Mouse (Mus musculus): ENCODE measurements around the gene Hapln2. TPM values are rescaled to one million over a fixed set of nuclear protein-coding genes. Genes with fewer than 3 reads are reported as not detected.

Hapln2 gene
- not detected in 2 replicates for polyA plus RNA-seq (2014; fragmentation: Nextera tagmentation; extraction: Ambion mirVana)

DNA sequence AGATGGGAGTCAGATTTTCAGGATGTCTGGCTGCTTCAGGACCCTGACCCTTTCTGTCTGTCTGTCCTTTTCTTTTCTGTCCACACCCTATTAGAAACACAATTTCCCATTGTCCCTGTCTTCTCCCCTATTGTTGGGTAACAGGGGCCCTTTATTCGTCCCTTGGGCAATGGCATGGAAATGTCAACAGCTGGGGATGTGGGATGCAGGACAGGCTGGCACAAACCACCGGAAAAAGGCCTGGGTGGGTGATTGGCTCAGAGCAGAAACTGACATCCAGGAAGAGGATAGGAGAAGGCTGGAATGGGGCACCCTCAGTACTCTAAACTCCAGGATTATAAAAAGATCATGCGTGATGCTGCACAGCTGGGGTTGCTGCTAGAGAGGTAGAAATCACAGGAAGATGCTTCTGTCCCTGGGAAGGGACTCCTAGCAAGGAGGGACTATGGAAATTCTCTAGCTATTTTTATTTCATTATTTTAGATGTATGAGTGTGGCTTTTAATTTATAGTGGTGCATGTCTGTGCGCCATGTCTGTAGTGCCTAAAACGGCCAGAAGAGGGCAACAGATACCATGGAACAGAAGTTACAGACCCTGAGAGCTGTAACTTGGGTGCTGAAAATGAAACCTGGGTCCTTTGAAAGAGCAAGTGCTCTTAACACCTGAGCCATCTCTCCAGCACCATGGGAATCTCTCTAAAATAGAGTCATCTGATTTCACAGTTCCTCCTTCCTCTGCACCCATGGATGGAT is at the start of gene Hapln2:
Gene Hapln2, minus strand, starts transcription at position 150 of the 753 bp plus-strand sequence.
- Histone ChIP-seq H3K9me3 (ENCODE audit: control insufficient read depth, low read length) (peaks cover 6% of the 10 kb centered on the region), H3K27me3 (ENCODE audit: control insufficient read depth, insufficient read depth, low read length) (peaks cover 43% of the 10 kb centered on the region)

GRCm38 (mm10) chr3:88074766-88075165 is 47.4 kb upstream of the Hapln2 start:
- ATAC-seq (ENCODE audit: low FRiP score, low TSS enrichment) = no peak
- WGBS = 75% methylated on average over 8 of the region's 8 CpGs
- no peaks in the 10 kb centered on the region for H3K27me3 ChIP-seq (ENCODE audit: control insufficient read depth, insufficient read depth, low read length)

More for the DNA sequence above, at the start of gene Hapln2:
- Histone ChIP-seq H3K4me2 (replicated peaks; ENCODE audit: low read depth, low read length) (no peak within 1 kb of the TSS), H3K4me1 (ENCODE audit: control insufficient read depth, insufficient read depth, low read length) (peaks cover 13% of the 10 kb centered on the region), H3K4me3 (ENCODE audit: low read length) (no peak within 1 kb of the TSS), H3K27ac (ENCODE audit: low read depth, low read length) (no peak within 1 kb of the TSS), H3K9ac (ENCODE audit: low read depth, low read length) (no peak within 1 kb of the TSS), H3K36me3 (ENCODE audit: control insufficient read depth, insufficient read depth, low read length) (no peaks in the 10 kb centered on the region)
- WGBS = 58% methylated on average over 5 of the region's 5 CpGs
- ATAC-seq (ENCODE audit: low FRiP score, low TSS enrichment) = no peak

GRCm38 (mm10) chr3:88074351-88074750 is 47.0 kb upstream of the Hapln2 start:
- no peak for ATAC-seq (ENCODE audit: low FRiP score, low TSS enrichment)
- H3K9me3 ChIP-seq (ENCODE audit: control insufficient read depth, low read length) = no peaks in the 10 kb centered on the region
- no peak overlapping the region for H3K4me2 ChIP-seq (replicated peaks; ENCODE audit: low read depth, low read length)
- no peaks in the 10 kb centered on the region for H3K4me1 ChIP-seq (ENCODE audit: control insufficient read depth, insufficient read depth, low read length)
- H3K27me3 ChIP-seq (ENCODE audit: control insufficient read depth, insufficient read depth, low read length) = no peaks in the 10 kb centered on the region
- H3K4me3 ChIP-seq (ENCODE audit: low read length) = no peak overlapping the region
- H3K36me3 ChIP-seq (ENCODE audit: control insufficient read depth, insufficient read depth, low read length) = no peaks in the 10 kb centered on the region
- no peak overlapping the region for H3K27ac ChIP-seq (ENCODE audit: low read depth, low read length)
- WGBS = 62% methylated on average over 2 of the region's 2 CpGs
- no peak overlapping the region for H3K9ac ChIP-seq (ENCODE audit: low read depth, low read length)

More at GRCm38 (mm10) chr3:88074766-88075165, 47.4 kb upstream of the Hapln2 start:
- Histone ChIP-seq H3K36me3 (ENCODE audit: control insufficient read depth, insufficient read depth, low read length) (no peaks in the 10 kb centered on the region), H3K27ac (ENCODE audit: low read depth, low read length) (no peak overlapping the region), H3K4me3 (ENCODE audit: low read length) (no peak overlapping the region), H3K4me1 (ENCODE audit: control insufficient read depth, insufficient read depth, low read length) (no peaks in the 10 kb centered on the region), H3K9me3 (ENCODE audit: control insufficient read depth, low read length) (no peaks in the 10 kb centered on the region), H3K9ac (ENCODE audit: low read depth, low read length) (no peak overlapping the region), H3K4me2 (replicated peaks; ENCODE audit: low read depth, low read length) (no peak overlapping the region)

- 59% methylated on average over 2 of the region's 2 CpGs for WGBS
- no peaks in the 10 kb centered on the region for H3K9me3 ChIP-seq (ENCODE audit: control insufficient read depth, low read length)
- no peaks in the 10 kb centered on the region for H3K4me1 ChIP-seq (ENCODE audit: control insufficient read depth, insufficient read depth, low read length)
- no peak overlapping the region for H3K4me2 ChIP-seq (replicated peaks; ENCODE audit: low read depth, low read length)
- H3K36me3 ChIP-seq (ENCODE audit: control insufficient read depth, insufficient read depth, low read length) = no peaks in the 10 kb centered on the region
- H3K9ac ChIP-seq (ENCODE audit: low read depth, low read length) = no peak overlapping the region
- H3K4me3 ChIP-seq (ENCODE audit: low read length) = no peak overlapping the region
- no peak overlapping the region for H3K27ac ChIP-seq (ENCODE audit: low read depth, low read length)
- ATAC-seq (ENCODE audit: low FRiP score, low TSS enrichment) = no peak
- H3K27me3 ChIP-seq (ENCODE audit: control insufficient read depth, insufficient read depth, low read length) = no peaks in the 10 kb centered on the region
Observed at GRCm38 (mm10) chr3:88073631-88074030, 46.2 kb upstream of the Hapln2 start.

DNA sequence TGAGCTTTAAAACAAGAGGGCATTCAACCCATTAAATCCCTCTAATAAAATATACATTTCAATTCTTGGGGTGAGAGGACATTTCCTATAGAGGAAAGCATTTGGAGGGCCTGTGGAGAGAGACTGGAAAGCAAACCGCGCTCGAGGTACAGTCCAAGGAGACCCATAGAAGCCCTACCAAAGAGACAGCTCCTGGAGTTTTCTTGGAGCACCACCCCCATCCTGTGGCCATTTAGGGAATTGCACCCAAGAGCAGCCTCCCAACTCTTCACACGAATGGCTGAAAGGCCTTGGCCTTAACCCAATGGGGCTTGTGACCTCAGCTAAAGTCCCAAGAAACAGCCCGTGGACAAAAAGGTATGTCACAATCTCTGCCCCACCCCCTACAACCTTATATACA is 44.4 kb upstream of the Hapln2 start:
- peak; percentile 65; the same call in 1 of the 2 replicates for ATAC-seq (ENCODE audit: low FRiP score, low TSS enrichment)
- H3K9me3 ChIP-seq (ENCODE audit: control insufficient read depth, low read length) = no peaks in the 10 kb centered on the region
- no peaks in the 10 kb centered on the region for H3K4me1 ChIP-seq (ENCODE audit: control insufficient read depth, insufficient read depth, low read length)
- H3K4me2 ChIP-seq (replicated peaks; ENCODE audit: low read depth, low read length) = no peak overlapping the region
- H3K4me3 ChIP-seq (ENCODE audit: low read length) = no peak overlapping the region
- no peaks in the 10 kb centered on the region for H3K27me3 ChIP-seq (ENCODE audit: control insufficient read depth, insufficient read depth, low read length)
- 3% methylated on average over 5 of the region's 5 CpGs for WGBS
- H3K27ac ChIP-seq (ENCODE audit: low read depth, low read length) = no peak overlapping the region
- H3K36me3 ChIP-seq (ENCODE audit: control insufficient read depth, insufficient read depth, low read length) = no peaks in the 10 kb centered on the region
- no peak overlapping the region for H3K9ac ChIP-seq (ENCODE audit: low read depth, low read length)

GRCm38 (mm10) chr3:88068386-88068785 is 41.0 kb upstream of the Hapln2 start:
- H3K9me3 ChIP-seq (ENCODE audit: control insufficient read depth, low read length) = peaks cover 3% of the 10 kb centered on the region; the same call in 1 of the 2 replicates

DNA sequence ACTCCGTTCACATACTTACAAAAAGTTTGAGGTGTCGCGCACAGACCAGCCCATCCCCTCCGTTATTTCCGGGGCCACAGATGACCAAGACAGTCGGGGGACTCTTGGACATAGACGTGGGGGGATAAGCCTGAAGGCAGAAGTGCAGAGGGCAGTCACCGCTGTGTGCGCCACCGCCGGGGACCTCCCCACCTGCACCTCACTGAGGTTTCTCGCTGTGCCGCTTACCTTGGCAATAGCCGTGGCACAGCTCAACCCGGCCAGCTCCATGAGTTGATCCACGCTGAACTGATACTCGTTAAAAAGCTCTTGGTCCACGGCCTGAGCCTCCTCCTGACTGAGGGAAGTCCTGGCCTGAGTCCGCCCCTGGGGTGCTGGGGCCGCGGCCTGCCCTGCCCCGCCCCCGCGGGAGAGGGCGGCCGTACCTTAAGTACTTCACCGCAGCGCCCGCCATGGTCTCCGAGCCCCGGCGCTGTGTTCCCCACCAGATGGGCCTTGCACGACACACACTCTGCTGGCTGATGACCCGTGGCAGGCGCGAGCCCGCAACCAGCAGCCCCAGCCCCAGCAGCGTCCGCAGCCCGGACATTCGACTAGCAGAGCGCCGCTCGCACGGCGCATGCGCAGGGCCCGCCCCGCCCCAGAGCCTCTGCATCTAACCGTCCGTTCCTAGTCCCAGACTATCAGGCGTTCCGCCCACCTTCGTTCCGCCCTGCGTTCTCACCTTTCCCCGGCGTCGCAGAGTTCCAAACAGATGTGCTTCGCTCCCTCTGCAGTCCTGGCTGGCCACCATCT is 30.7 kb upstream of the Hapln2 start, which contains the start of gene Naxe:
Gene Naxe, minus strand, starts transcription at position 594 of the 795 bp plus-strand sequence.
- H3K36me3 ChIP-seq (ENCODE audit: control insufficient read depth, insufficient read depth, low read length) = peaks cover 36% of the 10 kb centered on the region
- H3K9me3 ChIP-seq (ENCODE audit: control insufficient read depth, low read length) = no peaks in the 10 kb centered on the region
- peak within 1 kb of the TSS; percentile 84 for H3K9ac ChIP-seq (ENCODE audit: low read depth, low read length)
- H3K4me2 ChIP-seq (replicated peaks; ENCODE audit: low read depth, low read length) = peak within 1 kb of the TSS; percentile 73
- H3K27me3 ChIP-seq (ENCODE audit: control insufficient read depth, insufficient read depth, low read length) = no peaks in the 10 kb centered on the region
- H3K4me3 ChIP-seq (ENCODE audit: low read length) = peak within 1 kb of the TSS; percentile 73
- peak within 1 kb of the TSS; percentile 44 for H3K27ac ChIP-seq (ENCODE audit: low read depth, low read length)
- H3K4me1 ChIP-seq (ENCODE audit: control insufficient read depth, insufficient read depth, low read length) = no peaks in the 10 kb centered on the region
- 1% methylated on average over 59 of the region's 60 CpGs for WGBS
- peak; percentile 95 for ATAC-seq (ENCODE audit: low FRiP score, low TSS enrichment)

More at GRCm38 (mm10) chr3:88068386-88068785, 41.0 kb upstream of the Hapln2 start:
- H3K4me3 ChIP-seq (ENCODE audit: low read length) = no peak overlapping the region
- no peaks in the 10 kb centered on the region for H3K4me1 ChIP-seq (ENCODE audit: control insufficient read depth, insufficient read depth, low read length)
- no peak overlapping the region for H3K9ac ChIP-seq (ENCODE audit: low read depth, low read length)
- WGBS = 8% methylated on average over 2 of the region's 2 CpGs
- H3K27ac ChIP-seq (ENCODE audit: low read depth, low read length) = no peak overlapping the region
- no peak for ATAC-seq (ENCODE audit: low FRiP score, low TSS enrichment)
- no peaks in the 10 kb centered on the region for H3K27me3 ChIP-seq (ENCODE audit: control insufficient read depth, insufficient read depth, low read length)
- no peaks in the 10 kb centered on the region for H3K36me3 ChIP-seq (ENCODE audit: control insufficient read depth, insufficient read depth, low read length)
- H3K4me2 ChIP-seq (replicated peaks; ENCODE audit: low read depth, low read length) = no peak overlapping the region

- H3K27ac ChIP-seq (ENCODE audit: low read depth, low read length) = no peak overlapping the region
- WGBS = 87% methylated on average over 6 of the region's 6 CpGs
- H3K36me3 ChIP-seq (ENCODE audit: control insufficient read depth, insufficient read depth, low read length) = peaks cover 46% of the 10 kb centered on the region
- no peak for ATAC-seq (ENCODE audit: low FRiP score, low TSS enrichment)
- H3K4me2 ChIP-seq (replicated peaks; ENCODE audit: low read depth, low read length) = no peak overlapping the region; the same call in 1 of the 2 replicates
- no peaks in the 10 kb centered on the region for H3K9me3 ChIP-seq (ENCODE audit: control insufficient read depth, low read length)
- H3K27me3 ChIP-seq (ENCODE audit: control insufficient read depth, insufficient read depth, low read length) = no peaks in the 10 kb centered on the region
- no peaks in the 10 kb centered on the region for H3K4me1 ChIP-seq (ENCODE audit: control insufficient read depth, insufficient read depth, low read length)
- peak overlapping the region; percentile 73; the same call in 1 of the 2 replicates for H3K4me3 ChIP-seq (ENCODE audit: low read length)
- no peak overlapping the region for H3K9ac ChIP-seq (ENCODE audit: low read depth, low read length)
Observed at GRCm38 (mm10) chr3:88057030-88057429, 29.6 kb upstream of the Hapln2 start.

All from kidney, embryonic 14.5 days (tissue).